Mouse (Mus musculus) brown adipose tissue, adult 24 weeks (tissue): ENCODE measurements around the gene Eno1. TPM values are rescaled to one million over a fixed set of nuclear protein-coding genes. Genes with fewer than 3 reads are reported as not detected.
A peak's percentile ranks its signal among the peaks of the same experiment; 100 is the strongest.
"Not testable (repeated sequence)": the region's sequence is repeated elsewhere in the genome, so short reads cannot be mapped to it uniquely, and the experiment has no call there.

Experiments used
- H3K27ac ChIP-seq: fragments of 200-500 bp; replicated peaks from 2 replicates; pipeline ENCODE4 v1.5.1; 2012; ENCODE audit warnings: low read depth, mild to moderate bottlenecking, low read length
- H3K4me1 ChIP-seq: fragments of 200-500 bp; 2 replicates; pipeline ENCODE4 v1.6.1; 2012; ENCODE audit warnings: low read length, mixed read lengths; ENCODE audit not compliant: control insufficient read depth, insufficient read depth, insufficient read length
- H3K4me3 ChIP-seq: fragments of 200-500 bp; 2 replicates; pipeline ENCODE4 v1.5.1; 2012; ENCODE audit warnings: low read depth, mild to moderate bottlenecking, low read length, moderate library complexity; ENCODE audit not compliant: insufficient read depth
- polyA plus RNA-seq: library from polyadenylated mRNA; stranded (reverse); fragments of >200 nt; gene quantifications from 2 replicates; pipeline ENCODE4 v1.2.4, GENCODE M21; 2012; ENCODE audit not compliant: missing spikeins, insufficient read depth, insufficient read length

Gene Eno1
- polyA plus RNA-seq, 1 experiment = 2,211 TPM

DNA sequence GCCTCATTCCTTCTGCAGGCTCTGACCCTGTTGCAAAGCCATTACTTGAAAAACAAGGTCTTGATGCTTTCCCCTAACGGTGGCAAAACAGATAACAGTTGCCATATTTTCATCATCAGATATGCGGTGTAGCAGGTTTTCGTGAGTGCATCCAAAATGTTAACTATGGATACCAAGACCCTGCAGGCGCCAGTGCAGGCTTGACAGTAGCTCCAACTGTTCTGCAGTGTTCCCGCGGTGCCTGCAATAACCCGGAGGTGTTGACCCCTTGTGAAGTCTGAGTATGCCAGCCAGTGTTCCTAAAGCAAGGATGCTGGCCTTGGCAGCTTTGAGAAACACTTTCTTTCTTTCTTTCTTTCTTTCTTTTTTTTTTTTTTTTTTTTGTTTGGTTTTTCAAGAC, 18.7 kb downstream of the Eno1 start:
- Histone ChIP-seq H3K27ac (no peak overlapping the region), H3K4me3 (no peak overlapping the region), H3K4me1 (no peaks in the 10 kb centered on the region)

DNA sequence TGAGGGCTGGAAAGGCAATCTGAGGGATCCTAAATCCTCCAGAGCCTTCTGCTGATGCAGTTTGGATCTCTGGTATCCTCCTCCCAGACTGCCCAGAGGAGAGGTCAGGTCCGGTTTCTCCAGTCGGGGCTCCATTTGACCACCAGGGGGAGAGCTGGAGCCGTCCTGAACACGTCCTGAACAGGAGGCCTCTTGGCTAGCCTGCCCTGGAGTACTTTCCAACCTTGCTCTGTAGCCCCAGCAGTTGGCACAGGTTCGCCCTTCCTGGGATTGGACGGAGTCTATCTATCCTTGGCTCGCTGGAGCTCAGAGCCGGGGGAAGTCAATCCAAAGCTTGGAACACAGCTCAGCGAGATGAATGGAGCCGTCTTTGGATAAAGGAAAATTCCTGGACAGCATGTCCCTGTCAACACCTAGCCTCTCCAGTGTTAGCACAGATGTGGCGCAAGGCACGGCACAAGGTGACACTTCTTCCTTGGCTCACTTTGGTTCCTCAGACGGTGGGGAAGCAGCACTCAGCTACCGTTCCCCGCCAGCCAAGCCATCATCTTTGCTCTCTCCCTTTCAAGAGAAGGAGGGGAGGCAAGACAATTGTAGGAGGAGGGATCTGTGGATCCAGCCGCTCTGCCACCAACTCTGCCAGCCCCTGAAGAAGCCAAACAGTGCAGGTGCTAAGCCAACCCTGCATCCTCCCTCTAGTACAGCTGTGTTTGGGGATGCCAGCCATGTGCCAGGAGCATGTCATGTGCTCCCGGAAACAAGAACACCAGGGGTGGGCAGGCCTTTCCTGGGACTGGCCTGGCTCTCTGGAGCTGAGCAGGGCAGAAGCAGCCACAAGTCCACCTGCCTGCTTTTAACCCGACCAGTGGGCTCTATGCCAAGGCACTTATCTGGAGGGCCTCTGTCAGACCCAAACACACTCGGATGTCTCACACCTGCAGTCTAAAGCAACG, 21.0 kb downstream of the Eno1 start:
- no peak overlapping the region for H3K27ac ChIP-seq
- H3K4me3 ChIP-seq = no peak overlapping the region
- no peaks in the 10 kb centered on the region for H3K4me1 ChIP-seq

DNA sequence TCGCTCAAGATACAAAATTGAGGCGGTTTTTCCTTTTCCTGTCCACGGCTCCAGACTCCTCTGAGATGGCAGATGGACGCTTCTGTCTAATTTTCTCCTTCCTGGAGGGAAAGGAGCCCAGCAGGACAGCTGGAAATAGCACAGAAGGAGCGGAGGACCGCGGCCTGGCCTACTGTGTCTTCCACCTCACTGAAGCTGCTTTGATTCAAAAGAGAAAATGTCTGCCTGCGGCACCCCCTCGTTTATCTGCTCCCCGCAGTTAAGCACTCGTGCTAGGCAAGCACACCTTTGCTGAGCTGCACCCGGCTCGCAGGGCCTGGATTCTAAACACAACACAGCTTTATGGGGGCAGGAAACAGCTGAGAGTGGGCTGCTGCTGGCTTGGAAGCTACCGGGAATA, 21.9 kb downstream of the Eno1 start:
- H3K4me1 ChIP-seq = no peaks in the 10 kb centered on the region
- no peak overlapping the region for H3K4me3 ChIP-seq
- H3K27ac ChIP-seq = no peak overlapping the region

DNA sequence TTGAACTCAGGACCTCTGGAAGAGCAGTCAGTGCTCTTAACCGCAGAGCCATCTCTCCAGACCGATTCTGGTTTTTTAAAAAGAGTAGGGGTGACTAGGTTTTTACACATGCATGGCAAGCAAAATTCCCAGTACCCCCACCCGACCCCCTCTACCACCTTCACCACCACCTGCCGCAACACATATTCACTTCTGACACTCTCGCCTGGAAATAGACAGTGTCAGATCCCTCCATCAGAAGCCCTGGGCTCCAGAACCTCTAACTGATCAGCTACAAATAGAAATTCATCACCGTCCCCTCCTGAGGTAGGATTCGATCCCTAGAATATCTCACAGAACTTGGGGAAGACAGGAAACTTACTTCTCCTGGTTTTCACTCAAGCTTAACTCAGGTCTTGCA, 23.1 kb downstream of the Eno1 start:
- Histone ChIP-seq H3K4me1 (no peaks in the 10 kb centered on the region), H3K4me3 (no peak overlapping the region), H3K27ac (no peak overlapping the region)

GRCm38 (mm10) chr4:150260111-150260510, 23.6 kb downstream of the Eno1 start:
- H3K4me1 ChIP-seq = no peaks in the 10 kb centered on the region
- H3K4me3 ChIP-seq = no peak overlapping the region
- no peak overlapping the region for H3K27ac ChIP-seq

DNA sequence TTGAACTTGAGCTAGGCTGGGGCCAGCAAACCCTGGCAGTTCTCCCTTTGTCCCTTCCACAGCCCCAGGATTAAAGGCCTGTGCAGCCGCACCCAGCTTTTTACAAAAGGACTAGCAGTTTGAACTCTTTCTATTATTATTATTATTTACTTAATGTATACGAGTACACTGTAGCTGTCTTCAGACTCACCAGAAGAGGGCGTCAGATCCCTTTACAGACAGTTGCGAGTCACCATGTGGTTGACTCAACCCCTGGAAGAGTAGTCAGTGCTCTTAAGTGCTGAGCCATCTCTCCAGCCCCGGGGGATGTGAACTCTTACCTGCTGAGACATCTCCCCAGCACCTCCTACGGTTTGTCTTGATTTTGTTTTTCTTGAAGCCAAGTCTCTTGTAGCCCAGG, 24.2 kb downstream of the Eno1 start:
- H3K4me1 ChIP-seq = no peaks in the 10 kb centered on the region
- H3K27ac ChIP-seq = no peak overlapping the region
- H3K4me3 ChIP-seq = no peak overlapping the region

DNA sequence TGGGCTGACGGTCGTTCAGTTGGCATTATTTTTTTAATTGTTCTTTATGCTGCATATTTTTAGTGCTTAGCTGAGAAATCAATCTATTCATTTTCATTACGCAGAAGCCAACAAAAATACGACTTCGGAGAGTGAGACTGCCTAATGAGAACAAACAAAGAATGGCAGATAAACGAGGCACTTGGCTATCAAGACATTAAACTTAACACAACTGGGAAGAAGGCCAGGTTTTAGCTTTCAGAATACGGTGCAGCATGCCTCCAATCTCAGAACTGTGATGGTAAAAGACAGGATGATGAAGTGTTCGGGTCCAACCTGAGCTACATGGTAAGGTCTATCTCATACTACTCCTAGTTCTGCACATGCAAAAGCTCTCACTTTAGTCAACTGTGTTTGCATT, 25.8 kb downstream of the Eno1 start:
- no peak overlapping the region for H3K27ac ChIP-seq
- no peak overlapping the region for H3K4me3 ChIP-seq
- no peaks in the 10 kb centered on the region for H3K4me1 ChIP-seq

DNA sequence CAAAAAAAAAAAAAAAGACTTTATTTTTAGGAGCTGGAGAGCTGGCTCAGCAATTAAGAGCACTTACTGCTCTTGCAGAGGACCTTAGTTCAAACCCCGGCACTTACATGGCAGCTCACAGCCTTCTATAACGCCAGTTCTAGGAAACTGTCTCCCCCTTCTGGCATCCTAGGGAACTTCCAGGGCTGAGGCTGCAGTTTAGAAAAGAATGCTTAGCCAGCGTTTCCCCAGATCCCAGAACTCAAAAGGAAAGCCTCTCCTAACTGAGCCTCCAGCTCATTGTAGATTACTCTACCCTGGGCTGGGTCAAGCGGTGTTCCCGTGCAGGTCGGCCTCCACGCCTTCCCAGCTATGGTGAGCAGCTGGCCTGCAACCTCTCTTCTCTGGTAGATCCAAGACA, 28.4 kb downstream of the Eno1 start:
- peaks cover 5% of the 10 kb centered on the region for H3K4me1 ChIP-seq
- no peak overlapping the region for H3K4me3 ChIP-seq
- no peak overlapping the region for H3K27ac ChIP-seq

DNA sequence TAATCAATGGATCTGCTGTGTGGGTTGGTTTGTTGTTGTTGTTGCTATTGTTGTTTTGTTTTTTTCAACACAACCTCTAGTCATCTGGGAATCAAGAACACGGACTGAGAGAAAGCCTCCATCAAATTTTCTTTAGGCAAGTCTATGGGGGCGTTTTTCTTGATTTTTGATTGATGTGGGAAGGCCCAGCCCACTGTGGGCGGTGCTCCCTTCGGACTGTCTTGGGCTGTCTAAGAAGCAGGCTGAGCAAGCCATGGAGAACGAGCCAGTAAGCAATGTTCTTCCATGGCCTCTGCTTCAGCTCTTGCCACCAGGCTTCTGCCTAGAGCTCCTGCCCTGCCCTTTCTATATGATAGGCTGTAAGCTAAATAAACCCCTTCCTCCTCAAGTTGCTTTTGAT, 28.9 kb downstream of the Eno1 start:
- H3K4me1 ChIP-seq = peaks cover 6% of the 10 kb centered on the region
- no peak overlapping the region for H3K4me3 ChIP-seq
- H3K27ac ChIP-seq = no peak overlapping the region

- Histone ChIP-seq H3K27ac (no peak overlapping the region), H3K4me3 (0 out of 2 replicates have a peak overlapping the region, but pooled peaks have one; percentile 15), H3K4me1 (peaks cover 6% of the 10 kb centered on the region)
Observed at GRCm38 (mm10) chr4:150266655-150267223, 30.2 kb downstream of the Eno1 start.

GRCm38 (mm10) chr4:150268674-150269653, 32.4 kb downstream of the Eno1 start:
- Histone ChIP-seq H3K4me1 (peaks cover 9% of the 10 kb centered on the region), H3K27ac (no peak overlapping the region), H3K4me3 (no peak overlapping the region)

GRCm38 (mm10) chr4:150269679-150270078, 33.2 kb downstream of the Eno1 start:
- peaks cover 9% of the 10 kb centered on the region for H3K4me1 ChIP-seq
- H3K27ac ChIP-seq = no peak overlapping the region
- H3K4me3 ChIP-seq = no peak overlapping the region

DNA sequence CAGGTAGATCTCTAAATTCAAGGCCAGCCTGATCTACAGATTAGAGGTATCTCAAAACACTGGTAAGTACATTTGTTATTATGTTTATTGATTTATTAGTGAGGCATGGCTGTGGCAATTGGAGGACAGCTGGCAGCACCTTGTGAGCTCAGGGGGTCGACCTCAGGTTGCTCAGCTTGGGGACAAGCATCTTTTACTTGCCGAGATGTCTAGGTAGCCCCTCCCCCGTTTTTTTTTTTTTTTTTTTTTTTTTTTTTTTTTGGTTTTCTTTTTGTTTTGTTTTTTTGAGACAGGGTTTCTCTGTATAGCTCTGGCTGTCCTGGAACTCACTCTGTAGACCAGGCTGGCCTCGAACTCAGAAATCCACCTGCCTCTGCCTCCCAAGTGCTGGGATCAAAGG, 34.2 kb downstream of the Eno1 start:
- not testable (repeated sequence) for H3K4me1 ChIP-seq, H3K27ac ChIP-seq, H3K4me3 ChIP-seq

- Histone ChIP-seq H3K27ac (no peak overlapping the region), H3K4me1 (peaks cover 9% of the 10 kb centered on the region), H3K4me3 (no peak overlapping the region)
Observed at GRCm38 (mm10) chr4:150272725-150273124, 36.2 kb downstream of the Eno1 start.

- H3K4me1 ChIP-seq = peaks cover 4% of the 10 kb centered on the region; the same call in 1 of the 2 replicates
- H3K27ac ChIP-seq = no peak overlapping the region
- no peak overlapping the region for H3K4me3 ChIP-seq
Observed at GRCm38 (mm10) chr4:150275531-150275930, 39.0 kb downstream of the Eno1 start.
